11 mouse cellular contexts compared by ENCODE assay signal in the genomic region with DNA sequence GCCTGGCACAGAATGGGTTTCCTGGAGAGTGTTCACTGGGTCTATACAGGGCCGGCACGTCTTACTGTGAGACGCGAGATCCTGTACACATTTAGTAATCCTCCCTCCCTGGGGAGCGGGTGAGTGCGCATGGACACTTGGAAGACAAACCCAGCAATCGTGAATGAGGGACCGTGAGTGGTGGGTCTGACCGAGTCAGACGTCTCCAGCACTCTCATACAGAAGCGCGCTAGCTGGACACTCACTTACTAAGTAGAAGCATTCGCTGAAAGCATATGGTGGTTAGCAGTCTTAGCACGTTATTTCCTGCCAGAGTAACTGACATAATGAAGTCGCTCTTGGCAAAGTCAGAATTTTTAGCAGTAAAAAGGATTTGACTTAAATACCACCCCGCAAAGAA.
A peak's percentile ranks its signal among the peaks of the same experiment; 100 is the strongest.
DNase-seq lines count a peak whose midpoint lies in the region; ATAC-seq and TF ChIP-seq lines count a peak whose summit lies in the region.
"Had no signal": no experiment of that assay in that cellular context is flagged by ENCODE, and none has a peak within 500 bp of the region (broad histone marks: within the 10 kb centered on the region; RNA-seq: fewer than 3 reads in every experiment).

No protein-coding gene starts in this region.

- no peak overlapping the region for H3K9ac ChIP-seq in heart, embryonic 15.5 days
- peak overlapping the region; percentile 19 for H3K9ac ChIP-seq in forebrain, postnatal 0 days
- no peak overlapping the region for H3K9ac ChIP-seq in midbrain, postnatal 0 days (replicated peaks; ENCODE audit: low read length, poor library complexity, severe bottlenecking)
- H3K9ac ChIP-seq: embryonic facial prominence, embryonic 12.5 days; liver, embryonic 14.5 days had no signal

- H3K4me1 ChIP-seq in heart, embryonic 15.5 days (replicated peaks): peaks cover 44% of the 10 kb centered on the region
- H3K4me1 ChIP-seq in heart, embryonic 10.5 days: peaks cover 39% of the 10 kb centered on the region
- H3K4me1 ChIP-seq in forebrain, postnatal 0 days (ENCODE audit: insufficient read depth): peaks cover 36% of the 10 kb centered on the region
- H3K4me1 ChIP-seq in midbrain, postnatal 0 days (ENCODE audit: insufficient read depth, low read length): peaks cover 8% of the 10 kb centered on the region

- WGBS in heart, embryonic 15.5 days: 72% methylated on average over 16 of the region's 16 CpGs
- WGBS in heart, embryonic 10.5 days: 84% methylated on average over 16 of the region's 16 CpGs
- 38% methylated on average over 16 of the region's 16 CpGs for WGBS in forebrain, postnatal 0 days
- 43% methylated on average over 16 of the region's 16 CpGs for WGBS in midbrain, postnatal 0 days

- no peaks in the 10 kb centered on the region for H3K27me3 ChIP-seq in heart, embryonic 15.5 days
- no peaks in the 10 kb centered on the region for H3K27me3 ChIP-seq in heart, embryonic 10.5 days (ENCODE audit: insufficient read depth, poor library complexity, severe bottlenecking)
- H3K27me3 ChIP-seq in forebrain, postnatal 0 days (ENCODE audit: insufficient read depth, low read length): no peaks in the 10 kb centered on the region
- no peaks in the 10 kb centered on the region for H3K27me3 ChIP-seq in midbrain, postnatal 0 days (ENCODE audit: insufficient read depth, low read length)
- H3K27me3 ChIP-seq: embryonic facial prominence, embryonic 12.5 days had no signal

- DNase-seq in heart, embryonic 10.5 days (ENCODE audit: low spot score): no peak
- DNase-seq in brain, embryonic 18.5 days (ENCODE audit: low read depth, low spot score): peak; percentile 46
- DNase-seq in forebrain, postnatal 0 days: peak; percentile 71
- DNase-seq in midbrain, postnatal 0 days (ENCODE audit: low spot score): peak; percentile 69
- DNase-seq in heart, postnatal 4 days: no peak
- DNase-seq in urinary bladder, adult 18-20 months (ENCODE audit: low spot score in 2 of 2): no peak
- DNase-seq: kidney, adult 18-20 months had no signal

- no peaks in the 10 kb centered on the region for H3K9me3 ChIP-seq in heart, embryonic 15.5 days (replicated peaks)
- H3K9me3 ChIP-seq in heart, embryonic 10.5 days: no peaks in the 10 kb centered on the region
- no peaks in the 10 kb centered on the region for H3K9me3 ChIP-seq in forebrain, postnatal 0 days (ENCODE audit: low read length)
- H3K9me3 ChIP-seq in midbrain, postnatal 0 days (ENCODE audit: low read length): no peaks in the 10 kb centered on the region
- H3K9me3 ChIP-seq: embryonic facial prominence, embryonic 12.5 days had no signal

- H3K27ac ChIP-seq in heart, embryonic 15.5 days: peak overlapping the region; percentile 40; the same call in 1 of the 2 replicates
- no peak overlapping the region for H3K27ac ChIP-seq in heart, embryonic 10.5 days
- H3K27ac ChIP-seq in forebrain, postnatal 0 days (ENCODE audit: low read depth, low read length): peak overlapping the region; percentile 82
- peak overlapping the region; percentile 3; the same call in 1 of the 2 replicates for H3K27ac ChIP-seq in midbrain, postnatal 0 days (ENCODE audit: low read depth, low read length)
- H3K27ac ChIP-seq: embryonic facial prominence, embryonic 12.5 days; liver, embryonic 14.5 days had no signal

- TF ChIP-seq CTCF in forebrain, postnatal 0 days (IDR thresholded peaks at IDR 0.05; ENCODE audit: low read depth): no peak
- TF ChIP-seq CTCF in midbrain, postnatal 0 days (IDR thresholded peaks at IDR 0.05): no peak

- H3K4me2 ChIP-seq in heart, embryonic 15.5 days: no peak overlapping the region
- H3K4me2 ChIP-seq in forebrain, postnatal 0 days (ENCODE audit: low read depth): peak overlapping the region; percentile 39
- peak overlapping the region; percentile 16; the same call in 1 of the 2 replicates for H3K4me2 ChIP-seq in midbrain, postnatal 0 days (ENCODE audit: low read depth, low read length, poor library complexity, severe bottlenecking)
- H3K4me2 ChIP-seq: embryonic facial prominence, embryonic 12.5 days had no signal

- H3K36me3 ChIP-seq in heart, embryonic 15.5 days: no peaks in the 10 kb centered on the region
- H3K36me3 ChIP-seq in heart, embryonic 10.5 days: no peaks in the 10 kb centered on the region
- no peaks in the 10 kb centered on the region for H3K36me3 ChIP-seq in forebrain, postnatal 0 days (ENCODE audit: insufficient read depth)
- no peaks in the 10 kb centered on the region for H3K36me3 ChIP-seq in midbrain, postnatal 0 days (ENCODE audit: insufficient read depth, low read length)
- H3K36me3 ChIP-seq: embryonic facial prominence, embryonic 12.5 days had no signal

- no peak for ATAC-seq in heart, embryonic 15.5 days (replicated peaks; ENCODE audit: insufficient number of reproducible peaks, insufficient read depth, low FRiP score, low read depth)
- peak; percentile 69 for ATAC-seq in forebrain, postnatal 0 days
- 0 out of 2 replicates have a peak, but pooled peaks have one; percentile 64 for ATAC-seq in midbrain, postnatal 0 days (ENCODE audit: low FRiP score)
- no peak for ATAC-seq in megakaryocyte, adult 5-6 weeks (ENCODE audit: poor library complexity, severe bottlenecking)

- no peak overlapping the region for H3K4me3 ChIP-seq in heart, embryonic 15.5 days
- no peak overlapping the region for H3K4me3 ChIP-seq in heart, embryonic 10.5 days
- no peak overlapping the region for H3K4me3 ChIP-seq in forebrain, postnatal 0 days (ENCODE audit: low read depth, low read length)
- H3K4me3 ChIP-seq in midbrain, postnatal 0 days (ENCODE audit: low read depth, low read length): no peak overlapping the region
- H3K4me3 ChIP-seq: embryonic facial prominence, embryonic 12.5 days had no signal

Comparison
In these comparisons a context has a peak if more than half of its experiments do, and no peak if none do; other contexts are left out.
1. ATAC-seq: peak in forebrain, postnatal 0 days (single experiment) and midbrain, postnatal 0 days (single experiment); none in heart, embryonic 15.5 days (single experiment) and megakaryocyte, adult 5-6 weeks (single experiment).
2. DNase-seq: peak in brain, embryonic 18.5 days (single experiment), forebrain, postnatal 0 days (single experiment) and midbrain, postnatal 0 days (single experiment); none in heart, embryonic 10.5 days (single experiment), heart, postnatal 4 days (single experiment) and urinary bladder, adult 18-20 months (0 of 2).